Mouse (Mus musculus) heart, embryonic 16.5 days (tissue): Measurements from ENCODE around the gene Krt18. TPM values are rescaled to one million over a fixed set of nuclear protein-coding genes. Genes with fewer than 3 reads are reported as not detected.

Source experiments
- polyA plus RNA-seq: library from polyadenylated mRNA; unstranded; fragments of >200 nt; fragmentation: Nextera tagmentation; extraction: Ambion mirVana; gene quantifications from 2 replicates; pipeline ENCODE4 v1.2.1, GENCODE M21; 2015

Krt18 gene
- polyA plus RNA-seq, 1 experiment from 2014 or later = 215 TPM

Other genes starting within 250 kb of the Krt18 start
- gene Krt72, start 241.7 kb upstream of the Krt18 start, polyA plus RNA-seq = 0.21 TPM in 1 of 2 replicates, not detected in the other
- not detected in 2 replicates for gene Krt73, start 225.8 kb upstream of the Krt18 start, polyA plus RNA-seq
- not detected in 2 replicates for gene Krt2, start 210.0 kb upstream of the Krt18 start, polyA plus RNA-seq
- gene Krt1, start 177.4 kb upstream of the Krt18 start, polyA plus RNA-seq = 0.11 and 0.25 TPM in 2 replicates
- 0.07 TPM in 2 replicates for gene Krt77, start 158.5 kb upstream of the Krt18 start, polyA plus RNA-seq
- not detected in 2 replicates for gene Krt76, start 135.3 kb upstream of the Krt18 start, polyA plus RNA-seq
- gene Krt4, start 103.4 kb upstream of the Krt18 start, polyA plus RNA-seq = 1.4 and 6.0 TPM in 2 replicates
- gene Krt79, start 87.9 kb upstream of the Krt18 start, polyA plus RNA-seq = 0.53 and 0.75 TPM in 2 replicates
- 0.14 TPM in 1 of 2 replicates, not detected in the other for gene Krt78, start 73.9 kb upstream of the Krt18 start, polyA plus RNA-seq
- 132 and 209 TPM in 2 replicates for gene Krt8, start 23.7 kb upstream of the Krt18 start, polyA plus RNA-seq
- 71.5 and 75.0 TPM in 2 replicates for gene Eif4b, start 45.6 kb downstream of the Krt18 start, polyA plus RNA-seq
- gene Tns2, start 72.2 kb downstream of the Krt18 start, polyA plus RNA-seq = 33.2 and 35.1 TPM in 2 replicates
- 19.8 and 21.8 TPM in 2 replicates for gene Spryd3, start 108.1 kb downstream of the Krt18 start, polyA plus RNA-seq
- gene Igfbp6, start 116.2 kb downstream of the Krt18 start, polyA plus RNA-seq = 11.9 and 15.0 TPM in 2 replicates
- gene Soat2, start 122.3 kb downstream of the Krt18 start, polyA plus RNA-seq = 0.24 and 0.42 TPM in 2 replicates
- 30.2 and 33.2 TPM in 2 replicates for gene Zfp740, start 175.1 kb downstream of the Krt18 start, polyA plus RNA-seq
- gene Csad, start 176.5 kb downstream of the Krt18 start, polyA plus RNA-seq = 38.3 and 43.7 TPM in 2 replicates
- gene Itgb7, start 203.8 kb downstream of the Krt18 start, polyA plus RNA-seq = 3.9 and 6.9 TPM in 2 replicates
- gene Rarg, start 229.3 kb downstream of the Krt18 start, polyA plus RNA-seq = 8.9 and 11.8 TPM in 2 replicates
- gene Gm9918, start 242.4 kb downstream of the Krt18 start, polyA plus RNA-seq = 0.11 and 0.12 TPM in 2 replicates